Mouse (Mus musculus): ENCODE results near the gene Iqck.

DNA sequence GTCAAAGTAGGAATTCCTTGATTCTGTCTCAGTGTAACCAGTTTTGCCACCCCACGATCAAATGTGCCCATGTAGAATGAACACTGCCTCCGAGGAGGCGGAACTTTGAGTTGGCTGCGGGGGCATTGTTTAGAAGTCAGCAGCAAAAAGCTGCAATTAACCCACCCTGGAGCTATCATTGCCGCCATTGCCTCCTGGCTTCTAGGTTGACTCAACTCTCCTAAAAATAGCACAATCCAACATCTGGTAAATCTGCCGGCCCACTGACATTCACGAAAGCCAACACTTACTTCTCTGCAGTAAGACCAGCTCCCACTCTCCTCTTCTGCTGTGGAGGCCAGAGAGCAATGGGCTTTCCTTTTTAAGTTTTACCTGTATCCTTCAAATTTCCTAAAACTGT, 103.7 kb downstream of the Iqck start:
- TF ChIP-seq POLR2A (IDR thresholded peaks at IDR 0.05; ENCODE audit: control insufficient read depth, low read depth, low read length), result no peak
- no peak for TF ChIP-seq CTCF (IDR thresholded peaks at IDR 0.05; ENCODE audit: control insufficient read depth, insufficient read depth, insufficient replicate concordance, low read depth, low read length)
